Mouse (Mus musculus): ENCODE results near the gene Crtc3.

DNA sequence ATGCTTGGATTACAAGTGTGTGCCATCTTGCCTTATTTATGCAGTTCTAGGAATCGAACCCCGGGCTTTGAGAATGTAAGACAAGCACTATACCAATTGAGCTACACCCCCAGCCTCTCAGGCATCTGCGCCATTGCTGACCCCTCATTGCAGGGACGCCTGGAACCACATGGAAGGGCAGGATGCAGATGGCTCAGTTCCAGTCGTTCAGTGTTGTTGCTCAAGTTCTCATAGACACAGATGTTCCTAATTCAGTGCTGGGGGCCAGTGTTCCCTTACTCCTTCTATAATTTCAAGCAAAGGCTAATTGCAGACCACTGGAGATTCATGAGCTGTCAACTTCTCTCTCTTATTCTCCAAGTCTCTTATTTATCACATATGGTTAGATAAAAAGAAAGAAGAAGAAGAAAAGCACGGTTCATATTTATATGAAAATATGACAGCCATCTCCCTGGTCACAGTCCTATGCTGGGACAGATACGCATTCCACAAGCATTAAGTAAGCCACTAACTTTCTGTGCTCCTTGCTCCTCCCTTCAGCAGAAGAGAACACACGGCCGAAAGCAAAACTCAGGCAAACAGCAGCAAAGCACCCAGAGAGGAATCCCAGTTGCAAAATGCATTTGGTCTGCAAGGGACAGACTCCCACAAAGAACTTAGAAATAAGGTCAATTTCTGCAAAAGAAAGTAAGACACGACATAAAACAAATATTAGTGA lies 22.3 kb downstream of the Crtc3 start:
- TF ChIP-seq HCFC1 (IDR thresholded peaks at IDR 0.05; ENCODE audit: borderline replicate concordance, insufficient read depth, low read length) (no peak), ZNF384 (IDR thresholded peaks at IDR 0.05; ENCODE audit: low read depth, low read length) (no peak), CHD2 (IDR thresholded peaks at IDR 0.05; ENCODE audit: low read depth, low read length) (no peak)

Measured in ES-E14 (cell line).